Mouse (Mus musculus): ENCODE results near the gene Spa17. TPM values are rescaled to one million over a fixed set of nuclear protein-coding genes. Genes with fewer than 3 reads are reported as not detected.

Gene Spa17
- polyA plus RNA-seq, 1 experiment from 2014 or later: 14.0 TPM

GRCm38 (mm10) chr9:37609558-37609957, 4.0 kb downstream of the Spa17 start:
- Histone ChIP-seq H3K36me3 (replicated peaks) (no peaks in the 10 kb centered on the region), H3K27me3 (ENCODE audit: poor library complexity, severe bottlenecking) (no peaks in the 10 kb centered on the region), H3K27ac (no peak overlapping the region), H3K4me3 (no peak overlapping the region), H3K9me3 (no peaks in the 10 kb centered on the region), H3K4me1 (peaks cover 14% of the 10 kb centered on the region)
- no peak for DNase-seq (ENCODE audit: extremely low spot score, low spot score)
- WGBS: 82% methylated on average over 4 of the region's 4 CpGs

GRCm38 (mm10) chr9:37605089-37605488, 8.4 kb downstream of the Spa17 start:
- Histone ChIP-seq H3K4me3 (no peak overlapping the region), H3K4me1 (no peaks in the 10 kb centered on the region), H3K27me3 (ENCODE audit: poor library complexity, severe bottlenecking) (no peaks in the 10 kb centered on the region), H3K27ac (no peak overlapping the region), H3K36me3 (replicated peaks) (no peaks in the 10 kb centered on the region), H3K9me3 (no peaks in the 10 kb centered on the region)
- no peak for DNase-seq (ENCODE audit: extremely low spot score, low spot score)
- 98% methylated on average over 3 of the region's 3 CpGs for WGBS

- WGBS: 94% methylated on average over 2 of the region's 2 CpGs
- H3K27me3 ChIP-seq (ENCODE audit: poor library complexity, severe bottlenecking): no peaks in the 10 kb centered on the region
- no peaks in the 10 kb centered on the region for H3K4me1 ChIP-seq
- no peak overlapping the region for H3K4me3 ChIP-seq
- no peak for DNase-seq (ENCODE audit: extremely low spot score, low spot score)
- no peaks in the 10 kb centered on the region for H3K36me3 ChIP-seq (replicated peaks)
- H3K27ac ChIP-seq: no peak overlapping the region
- H3K9me3 ChIP-seq: no peaks in the 10 kb centered on the region
These were observed 12.8 kb downstream of the Spa17 start for GRCm38 (mm10) chr9:37600538-37601205.

GRCm38 (mm10) chr9:37598637-37599036, 14.9 kb downstream of the Spa17 start:
- WGBS: 78% methylated on average over 2 of the region's 2 CpGs
- no peaks in the 10 kb centered on the region for H3K9me3 ChIP-seq
- no peaks in the 10 kb centered on the region for H3K36me3 ChIP-seq (replicated peaks)
- no peaks in the 10 kb centered on the region for H3K4me1 ChIP-seq
- no peaks in the 10 kb centered on the region for H3K27me3 ChIP-seq (ENCODE audit: poor library complexity, severe bottlenecking)
- no peak overlapping the region for H3K27ac ChIP-seq
- no peak overlapping the region for H3K4me3 ChIP-seq
- no peak for DNase-seq (ENCODE audit: extremely low spot score, low spot score)

- Histone ChIP-seq H3K4me3 (no peak overlapping the region), H3K27ac (no peak overlapping the region), H3K36me3 (replicated peaks) (no peaks in the 10 kb centered on the region), H3K4me1 (peaks cover 6% of the 10 kb centered on the region), H3K9me3 (no peaks in the 10 kb centered on the region), H3K27me3 (ENCODE audit: poor library complexity, severe bottlenecking) (no peaks in the 10 kb centered on the region)
- WGBS: 81% methylated on average over 1 of the region's 1 CpGs
- no peak for DNase-seq (ENCODE audit: extremely low spot score, low spot score)
These were observed 18.0 kb downstream of the Spa17 start for GRCm38 (mm10) chr9:37595570-37595969.

- 92% methylated on average over 3 of the region's 3 CpGs for WGBS
- Histone ChIP-seq H3K4me3 (no peak overlapping the region), H3K36me3 (replicated peaks) (no peaks in the 10 kb centered on the region), H3K27ac (no peak overlapping the region), H3K4me1 (peaks cover 6% of the 10 kb centered on the region), H3K27me3 (ENCODE audit: poor library complexity, severe bottlenecking) (no peaks in the 10 kb centered on the region), H3K9me3 (no peaks in the 10 kb centered on the region)
- no peak for DNase-seq (ENCODE audit: extremely low spot score, low spot score)
These were observed 19.8 kb downstream of the Spa17 start for GRCm38 (mm10) chr9:37593690-37594089.

GRCm38 (mm10) chr9:37592633-37593032, 20.9 kb downstream of the Spa17 start:
- H3K27me3 ChIP-seq (ENCODE audit: poor library complexity, severe bottlenecking): no peaks in the 10 kb centered on the region
- 68% methylated on average over 6 of the region's 6 CpGs for WGBS
- no peaks in the 10 kb centered on the region for H3K36me3 ChIP-seq (replicated peaks)
- no peak for DNase-seq (ENCODE audit: extremely low spot score, low spot score)
- no peak overlapping the region for H3K4me3 ChIP-seq
- no peak overlapping the region for H3K27ac ChIP-seq
- H3K9me3 ChIP-seq: no peaks in the 10 kb centered on the region
- peaks cover 6% of the 10 kb centered on the region for H3K4me1 ChIP-seq

GRCm38 (mm10) chr9:37592025-37592424, 21.5 kb downstream of the Spa17 start:
- Histone ChIP-seq H3K4me1 (peaks cover 6% of the 10 kb centered on the region), H3K27ac (no peak overlapping the region), H3K36me3 (replicated peaks) (no peaks in the 10 kb centered on the region), H3K27me3 (ENCODE audit: poor library complexity, severe bottlenecking) (no peaks in the 10 kb centered on the region), H3K9me3 (no peaks in the 10 kb centered on the region), H3K4me3 (no peak overlapping the region)
- DNase-seq (ENCODE audit: extremely low spot score, low spot score): no peak
- 88% methylated on average over 2 of the region's 2 CpGs for WGBS

- WGBS: 89% methylated on average over 4 of the region's 4 CpGs
- H3K27me3 ChIP-seq (ENCODE audit: poor library complexity, severe bottlenecking): no peaks in the 10 kb centered on the region
- H3K27ac ChIP-seq: no peak overlapping the region
- no peak overlapping the region for H3K4me3 ChIP-seq
- no peaks in the 10 kb centered on the region for H3K36me3 ChIP-seq (replicated peaks)
- DNase-seq (ENCODE audit: extremely low spot score, low spot score): no peak
- H3K9me3 ChIP-seq: no peaks in the 10 kb centered on the region
- H3K4me1 ChIP-seq: peaks cover 6% of the 10 kb centered on the region
These were observed 23.1 kb downstream of the Spa17 start for GRCm38 (mm10) chr9:37590381-37590780.

- H3K27me3 ChIP-seq (ENCODE audit: poor library complexity, severe bottlenecking): no peaks in the 10 kb centered on the region
- WGBS: 81% methylated on average over 4 of the region's 4 CpGs
- H3K9me3 ChIP-seq: no peaks in the 10 kb centered on the region
- no peaks in the 10 kb centered on the region for H3K36me3 ChIP-seq (replicated peaks)
- DNase-seq (ENCODE audit: extremely low spot score, low spot score): no peak
- no peak overlapping the region for H3K27ac ChIP-seq
- no peak overlapping the region for H3K4me3 ChIP-seq
- H3K4me1 ChIP-seq: no peaks in the 10 kb centered on the region
These were observed 26.8 kb downstream of the Spa17 start for GRCm38 (mm10) chr9:37586718-37587117.

GRCm38 (mm10) chr9:37583594-37583993, 29.9 kb downstream of the Spa17 start:
- Histone ChIP-seq H3K4me3 (no peak overlapping the region), H3K36me3 (replicated peaks) (no peaks in the 10 kb centered on the region), H3K4me1 (no peaks in the 10 kb centered on the region), H3K27me3 (ENCODE audit: poor library complexity, severe bottlenecking) (no peaks in the 10 kb centered on the region), H3K9me3 (no peaks in the 10 kb centered on the region), H3K27ac (no peak overlapping the region)
- DNase-seq (ENCODE audit: extremely low spot score, low spot score): no peak
- 81% methylated on average over 5 of the region's 5 CpGs for WGBS

- H3K27me3 ChIP-seq (ENCODE audit: poor library complexity, severe bottlenecking): no peaks in the 10 kb centered on the region
- H3K4me1 ChIP-seq: peaks cover 11% of the 10 kb centered on the region
- no peaks in the 10 kb centered on the region for H3K9me3 ChIP-seq
- no peak overlapping the region for H3K27ac ChIP-seq
- no peak overlapping the region for H3K4me3 ChIP-seq
- DNase-seq (ENCODE audit: extremely low spot score, low spot score): no peak
- 35% methylated on average over 14 of the region's 14 CpGs for WGBS
- H3K36me3 ChIP-seq (replicated peaks): no peaks in the 10 kb centered on the region
These were observed 37.0 kb downstream of the Spa17 start for GRCm38 (mm10) chr9:37576436-37576930.

- H3K4me3 ChIP-seq: no peak overlapping the region
- 73% methylated on average over 3 of the region's 3 CpGs for WGBS
- peaks cover 24% of the 10 kb centered on the region for H3K4me1 ChIP-seq
- no peak for DNase-seq (ENCODE audit: extremely low spot score, low spot score)
- H3K27ac ChIP-seq: no peak overlapping the region
- H3K9me3 ChIP-seq: no peaks in the 10 kb centered on the region
- H3K36me3 ChIP-seq (replicated peaks): no peaks in the 10 kb centered on the region
- 0 out of 2 replicates have a peak, but pooled peaks cover 2% of the 10 kb centered on the region for H3K27me3 ChIP-seq (ENCODE audit: poor library complexity, severe bottlenecking)
These were observed 41.2 kb downstream of the Spa17 start for GRCm38 (mm10) chr9:37572204-37572876.
